Mouse (Mus musculus): ENCODE data around the gene Fam189a1. TPM values are rescaled to one million over a fixed set of nuclear protein-coding genes. Genes with fewer than 3 reads are reported as not detected.

Fam189a1 gene
- total RNA-seq, 2 experiments from 2014 or later = not detected

- peak; percentile 76 for ATAC-seq (replicated peaks; ENCODE audit: poor library complexity)
These were observed 51.9 kb downstream of the Fam189a1 start for GRCm38 (mm10) chr7:65104207-65105096.

DNA sequence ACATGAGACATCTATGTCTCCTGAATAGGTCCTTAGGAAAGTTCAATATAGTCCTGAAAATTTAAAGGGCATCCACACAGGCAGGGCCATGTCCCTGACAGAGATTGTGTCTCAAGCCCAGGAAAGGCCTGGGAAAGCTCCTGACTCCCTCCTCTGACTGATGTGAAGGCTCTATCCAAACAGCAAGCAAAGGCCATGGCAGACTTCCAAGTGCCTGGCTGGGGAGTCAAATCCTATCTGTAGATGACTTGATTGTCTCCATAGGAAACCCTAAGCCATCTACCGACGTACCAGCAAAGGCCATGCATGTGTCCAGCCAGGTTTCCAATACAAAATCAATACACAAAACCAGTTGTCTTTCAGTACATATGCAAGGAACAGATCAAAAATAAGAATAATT lies 54.7 kb downstream of the Fam189a1 start:
- no peak for ATAC-seq (replicated peaks; ENCODE audit: poor library complexity)

DNA sequence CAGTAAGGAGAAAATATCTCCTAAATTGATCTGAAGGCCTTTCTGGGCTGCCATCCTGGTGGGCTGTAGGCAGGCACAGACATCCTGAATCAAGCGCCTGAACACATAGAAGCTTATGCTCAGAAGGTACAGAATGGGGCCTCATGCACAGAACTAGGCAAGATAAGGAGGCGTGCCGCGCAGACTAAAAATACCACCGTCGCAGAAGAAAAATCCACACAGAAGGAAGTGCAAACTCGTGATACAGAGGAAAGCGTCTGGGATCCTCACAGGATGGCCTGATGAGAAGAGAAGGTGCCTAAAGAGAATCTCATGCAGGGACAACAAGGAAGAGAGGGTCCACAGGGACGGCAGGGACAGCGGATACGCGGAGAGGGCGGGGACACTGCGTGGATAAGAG lies 58.7 kb downstream of the Fam189a1 start:
- peak; percentile 50 for ATAC-seq (replicated peaks; ENCODE audit: poor library complexity)

DNA sequence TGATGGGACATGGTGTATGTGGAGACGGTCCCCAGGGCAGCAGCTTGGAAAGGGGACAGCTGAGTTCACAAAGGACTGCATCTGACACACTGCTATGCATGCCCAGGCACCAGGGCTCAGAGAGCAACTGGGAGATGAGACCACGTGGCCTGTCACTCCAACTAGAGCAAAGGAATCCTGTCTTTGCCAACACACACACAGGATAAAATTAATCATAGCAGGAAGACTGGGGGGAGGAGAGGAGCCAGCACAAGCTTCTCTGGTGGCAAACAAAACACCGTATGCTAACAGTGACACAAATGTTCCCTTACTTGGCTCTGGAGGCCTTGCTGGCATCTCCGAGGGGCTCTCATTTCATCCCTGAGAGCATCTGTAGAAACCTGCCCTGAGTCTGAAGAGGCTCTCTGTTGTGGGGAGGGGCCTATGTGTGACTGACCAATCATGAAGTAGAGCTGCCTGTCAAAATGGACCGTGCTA lies 60.7 kb downstream of the Fam189a1 start:
- ATAC-seq (replicated peaks; ENCODE audit: poor library complexity) = no peak

- no peak for ATAC-seq (replicated peaks; ENCODE audit: poor library complexity)
These were observed 63.1 kb downstream of the Fam189a1 start for GRCm38 (mm10) chr7:65093314-65093713.

- ATAC-seq (replicated peaks; ENCODE audit: poor library complexity) = no peak
These were observed 64.9 kb downstream of the Fam189a1 start for GRCm38 (mm10) chr7:65091486-65091885.

- peak; percentile 95 for ATAC-seq (replicated peaks; ENCODE audit: poor library complexity)
These were observed 70.4 kb downstream of the Fam189a1 start for GRCm38 (mm10) chr7:65085972-65086371.

- ATAC-seq (replicated peaks; ENCODE audit: poor library complexity) = no peak
These were observed 73.6 kb downstream of the Fam189a1 start for GRCm38 (mm10) chr7:65082778-65083091.

GRCm38 (mm10) chr7:65081979-65082777 lies 74.2 kb downstream of the Fam189a1 start:
- no peak for ATAC-seq (replicated peaks; ENCODE audit: poor library complexity)

GRCm38 (mm10) chr7:65076134-65076533 lies 80.2 kb downstream of the Fam189a1 start:
- ATAC-seq (replicated peaks; ENCODE audit: poor library complexity) = no peak

- peak; percentile 59 for ATAC-seq (replicated peaks; ENCODE audit: poor library complexity)
These were observed 82.2 kb downstream of the Fam189a1 start for GRCm38 (mm10) chr7:65074194-65074593.

- ATAC-seq (replicated peaks; ENCODE audit: poor library complexity) = peak; percentile 90
These were observed 82.8 kb downstream of the Fam189a1 start for GRCm38 (mm10) chr7:65073555-65073954.

GRCm38 (mm10) chr7:65066211-65066610 lies 90.2 kb downstream of the Fam189a1 start:
- ATAC-seq (replicated peaks; ENCODE audit: poor library complexity) = no peak

DNA sequence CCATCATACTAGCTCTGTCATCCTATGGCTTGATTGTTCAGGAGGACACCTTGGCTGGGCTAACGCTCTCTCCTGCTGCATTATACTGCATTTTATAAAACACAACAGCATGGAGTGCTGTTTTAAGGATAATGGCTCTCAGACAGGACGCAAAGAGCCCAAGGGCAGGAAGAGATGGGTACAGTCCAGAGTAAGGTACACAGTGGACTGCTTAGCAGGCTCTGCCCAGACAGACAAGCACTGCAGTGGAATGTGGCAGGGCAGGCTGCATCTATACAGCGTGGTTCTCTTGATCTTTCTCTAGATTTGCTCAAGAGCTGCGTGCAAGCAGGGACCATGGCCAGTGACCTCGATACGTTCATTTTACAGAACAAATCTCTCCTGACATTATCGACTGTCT lies 90.9 kb downstream of the Fam189a1 start:
- ATAC-seq (replicated peaks; ENCODE audit: poor library complexity) = no peak

DNA sequence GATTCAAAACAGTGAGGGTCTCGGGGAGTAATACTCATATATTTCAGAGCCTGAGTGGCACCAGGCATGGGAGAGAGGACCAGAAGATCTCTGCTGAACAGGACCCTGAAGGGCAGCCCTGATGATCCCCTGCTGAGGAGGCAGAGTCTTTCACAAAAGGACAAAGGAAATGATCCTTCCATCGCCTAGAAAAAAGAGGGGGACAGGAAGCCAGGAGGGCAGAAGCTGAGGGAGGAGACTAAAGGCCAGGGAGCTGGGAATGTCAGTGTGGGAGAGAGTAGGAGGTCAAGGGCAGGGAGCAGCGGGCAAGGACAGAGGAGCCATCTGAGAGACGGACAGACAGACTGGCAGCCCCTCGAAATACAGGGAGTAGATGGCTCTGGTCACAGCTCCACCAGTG lies 91.7 kb downstream of the Fam189a1 start:
- ATAC-seq (replicated peaks; ENCODE audit: poor library complexity) = no peak

DNA sequence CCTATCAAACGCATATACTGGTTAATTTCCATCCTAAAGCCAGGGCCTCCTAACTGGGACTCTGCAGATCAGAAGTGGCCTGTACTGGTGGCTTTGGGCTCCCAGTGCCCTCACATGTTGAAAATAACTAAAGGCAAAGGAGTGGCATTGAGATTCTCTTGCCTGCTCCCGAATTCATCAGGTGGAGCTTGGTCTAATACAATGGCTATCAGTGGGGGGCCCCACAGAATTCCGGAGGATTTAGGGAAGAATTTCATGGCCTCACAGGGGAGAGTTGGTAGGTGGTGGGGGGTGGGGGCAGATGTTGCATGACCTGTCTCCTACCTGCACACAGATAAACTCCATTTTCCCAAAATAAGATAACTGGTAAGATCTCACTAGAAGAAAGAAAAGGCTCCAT lies 92.3 kb downstream of the Fam189a1 start:
- ATAC-seq (replicated peaks; ENCODE audit: poor library complexity) = no peak

DNA sequence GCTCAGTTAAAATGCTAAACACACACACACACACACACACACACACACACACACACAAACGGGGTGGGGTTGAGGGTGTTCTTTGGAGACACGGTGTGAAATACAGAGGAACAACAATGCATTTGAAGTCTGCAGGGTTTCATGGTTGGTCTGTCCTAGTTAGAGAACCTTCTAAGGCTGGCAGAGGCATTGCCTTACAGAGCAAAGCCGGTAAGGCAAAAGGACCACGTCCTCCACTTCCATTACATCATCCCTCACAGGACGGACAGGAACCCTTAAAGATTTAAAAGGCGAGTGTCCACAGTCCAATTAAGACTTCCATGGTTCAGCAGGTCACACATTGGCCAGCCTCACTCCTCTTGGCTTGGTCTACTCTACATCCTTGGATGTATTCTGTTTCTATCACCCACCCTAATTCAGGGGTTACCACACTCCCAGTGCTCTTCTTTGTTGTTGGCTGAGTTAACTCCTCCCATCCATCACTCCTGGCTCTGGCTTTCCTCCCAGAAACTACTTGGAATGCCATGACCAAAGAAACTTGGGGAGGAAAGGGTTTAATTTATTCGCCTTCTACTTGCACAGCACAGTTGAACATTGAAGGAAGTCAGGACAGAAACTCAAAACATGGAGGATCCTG lies 96.1 kb downstream of the Fam189a1 start:
- ATAC-seq (replicated peaks; ENCODE audit: poor library complexity) = no peak

GRCm38 (mm10) chr7:65056864-65057263 lies 99.5 kb downstream of the Fam189a1 start:
- no peak for ATAC-seq (replicated peaks; ENCODE audit: poor library complexity)

DNA sequence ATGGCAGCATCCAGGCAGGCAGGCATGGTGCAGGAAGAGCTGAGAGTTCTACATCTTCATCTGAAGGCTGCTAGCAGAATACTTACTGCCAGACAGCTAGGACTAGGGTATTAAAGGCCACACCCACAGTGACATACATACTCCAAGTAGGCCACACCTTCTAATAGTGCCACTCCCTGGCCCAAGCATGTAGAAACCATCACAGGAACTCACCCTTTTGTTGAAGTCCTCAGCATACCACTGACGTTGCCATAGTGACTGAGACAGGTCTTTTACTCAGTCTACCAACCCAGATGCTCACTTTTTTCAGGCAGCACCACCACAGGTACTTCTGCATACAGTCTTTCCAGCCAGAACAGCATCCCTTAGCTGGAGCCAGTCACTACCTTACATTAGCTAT lies 104.4 kb downstream of the Fam189a1 start:
- no peak for ATAC-seq (replicated peaks; ENCODE audit: poor library complexity)

- ATAC-seq (replicated peaks; ENCODE audit: poor library complexity) = no peak
These were observed 107.0 kb downstream of the Fam189a1 start for GRCm38 (mm10) chr7:65049236-65049954.

- no peak for ATAC-seq (replicated peaks; ENCODE audit: poor library complexity)
These were observed 108.7 kb downstream of the Fam189a1 start for GRCm38 (mm10) chr7:65047700-65048099.

All from megakaryocyte progenitor cell, adult 5-6 weeks (primary cell).